Mouse (Mus musculus): ENCODE measurements around the gene Dph6.

GRCm38 (mm10) chr2:114599793-114600192, 55.0 kb downstream of the Dph6 start:
- TF ChIP-seq CTCF (IDR thresholded peaks at IDR 0.05; ENCODE audit: borderline replicate concordance, control insufficient read depth, extremely low read depth, insufficient read depth, low read length, poor library complexity) (no peak), POLR2A (IDR thresholded peaks at IDR 0.05; ENCODE audit: control insufficient read depth, extremely low read depth, insufficient read depth, low read length, poor library complexity) (no peak)
